Mouse (Mus musculus): ENCODE results near the gene Sowahb. TPM values are rescaled to one million over a fixed set of nuclear protein-coding genes. Genes with fewer than 3 reads are reported as not detected.

Gene Sowahb
- polyA plus RNA-seq, 1 experiment from 2014 or later = not detected

DNA sequence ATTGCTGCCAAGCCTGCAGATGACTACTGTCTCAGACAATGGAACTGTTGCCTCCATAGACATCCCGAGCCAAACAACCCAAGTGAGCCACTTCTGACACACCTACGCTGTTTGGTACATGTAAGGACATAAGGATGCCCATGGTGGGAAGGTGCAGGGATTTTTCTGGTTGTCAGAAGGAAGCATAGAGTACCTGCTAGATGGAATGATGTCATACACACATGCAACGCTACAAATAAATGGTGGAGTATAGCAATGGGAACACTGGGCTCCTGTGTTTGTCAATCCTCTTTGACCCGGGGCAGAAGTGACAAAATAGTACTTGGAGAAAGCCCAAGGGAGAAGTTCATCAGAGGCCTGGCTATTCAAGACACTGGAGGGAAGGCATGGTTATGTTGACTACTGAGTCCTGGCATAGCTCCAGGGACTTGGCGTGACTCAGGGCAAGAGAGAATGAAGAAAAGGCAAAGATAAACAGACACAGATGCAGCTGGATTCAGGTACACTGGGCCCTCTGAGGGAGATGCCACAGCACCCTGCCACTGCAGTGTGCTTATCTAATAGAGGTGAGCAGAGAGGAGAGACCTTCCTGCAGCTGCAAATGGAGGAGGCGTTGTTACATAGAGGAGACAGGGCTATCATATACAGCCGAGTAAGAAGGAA, 33.0 kb upstream of the Sowahb start:
- no peaks in the 10 kb centered on the region for H3K9me3 ChIP-seq (ENCODE audit: control insufficient read depth, low read length)
- no peak overlapping the region for H3K4me3 ChIP-seq (replicated peaks; ENCODE audit: low read length)
- H3K9ac ChIP-seq (replicated peaks; ENCODE audit: low read depth, low read length) = no peak overlapping the region
- no peak overlapping the region for H3K4me2 ChIP-seq (ENCODE audit: low read length)
- ATAC-seq = no peak
- H3K27ac ChIP-seq (ENCODE audit: low read length) = no peak overlapping the region
- H3K36me3 ChIP-seq (ENCODE audit: control insufficient read depth, insufficient read depth) = no peaks in the 10 kb centered on the region
- 84% methylated on average over 7 of the region's 7 CpGs for WGBS
- H3K4me1 ChIP-seq (replicated peaks; ENCODE audit: control insufficient read depth, insufficient read depth, low read length) = no peaks in the 10 kb centered on the region
- no peaks in the 10 kb centered on the region for H3K27me3 ChIP-seq (replicated peaks; ENCODE audit: control insufficient read depth, insufficient read depth, low read length)

DNA sequence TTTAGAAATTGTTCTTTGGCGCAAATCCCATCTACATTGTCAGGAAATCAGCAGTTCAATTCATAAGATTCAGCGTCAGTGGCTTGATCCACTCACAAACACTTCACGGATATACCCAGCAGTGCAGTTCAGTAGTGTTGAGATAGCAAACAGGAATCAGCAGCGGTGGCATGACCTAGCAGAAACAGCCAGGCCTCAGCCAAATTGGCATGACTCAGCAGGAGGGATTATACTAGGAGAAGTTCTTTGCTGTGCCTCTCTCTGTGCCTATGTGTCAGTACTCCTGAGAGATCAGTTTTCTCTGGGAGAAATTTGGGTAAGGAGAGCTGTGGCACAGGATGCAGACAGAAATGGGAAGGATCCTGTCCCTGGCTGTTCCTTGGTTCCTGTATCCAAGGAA, 16.0 kb upstream of the Sowahb start:
- 83% methylated on average over 4 of the region's 4 CpGs for WGBS
- Histone ChIP-seq H3K9me3 (ENCODE audit: control insufficient read depth, low read length) (no peaks in the 10 kb centered on the region), H3K4me1 (replicated peaks; ENCODE audit: control insufficient read depth, insufficient read depth, low read length) (no peaks in the 10 kb centered on the region), H3K4me3 (replicated peaks; ENCODE audit: low read length) (no peak overlapping the region), H3K27ac (ENCODE audit: low read length) (no peak overlapping the region), H3K27me3 (replicated peaks; ENCODE audit: control insufficient read depth, insufficient read depth, low read length) (no peaks in the 10 kb centered on the region), H3K9ac (replicated peaks; ENCODE audit: low read depth, low read length) (no peak overlapping the region), H3K36me3 (ENCODE audit: control insufficient read depth, insufficient read depth) (no peaks in the 10 kb centered on the region), H3K4me2 (ENCODE audit: low read length) (no peak overlapping the region)
- ATAC-seq = no peak

DNA sequence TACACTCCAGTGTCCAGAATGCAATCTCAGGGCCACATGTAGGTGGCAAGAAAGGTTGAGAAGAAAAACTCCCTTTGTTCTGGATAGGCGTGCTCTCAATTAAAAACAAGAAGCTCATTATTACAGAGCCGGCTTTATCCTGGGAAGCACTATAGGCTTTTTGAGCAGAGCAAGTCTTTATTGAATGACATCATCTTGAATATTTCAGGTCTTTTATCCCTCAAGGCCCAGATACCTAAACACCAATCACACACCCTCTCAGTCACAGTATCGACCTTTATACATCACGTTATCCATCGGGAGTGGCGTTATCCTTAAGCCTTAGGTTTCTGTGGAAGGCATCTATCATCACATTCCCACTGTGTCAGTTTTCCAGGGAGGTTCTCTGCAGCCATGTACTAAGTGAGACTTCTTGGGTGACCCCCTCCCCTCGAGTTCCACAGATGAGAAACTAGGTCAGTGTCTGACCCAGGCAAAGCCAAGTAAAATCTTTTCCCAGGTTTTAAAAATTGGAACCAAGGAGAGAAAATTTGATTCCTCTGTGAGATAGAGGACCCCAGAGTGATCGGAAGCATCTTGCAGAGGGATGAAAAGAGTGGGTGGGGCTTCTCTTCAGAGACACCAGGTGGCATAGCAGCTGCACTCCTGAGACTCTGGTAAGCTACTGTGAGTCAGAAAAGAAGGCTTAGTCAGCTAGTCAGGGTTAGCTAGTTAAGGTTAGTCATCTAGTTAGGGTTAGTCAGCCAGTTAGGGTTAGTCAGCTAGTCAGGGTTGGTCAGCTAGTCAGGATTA, 9.0 kb upstream of the Sowahb start:
- Histone ChIP-seq H3K9ac (replicated peaks; ENCODE audit: low read depth, low read length) (0 out of 2 replicates have a peak overlapping the region, but pooled peaks have one; percentile 13), H3K36me3 (ENCODE audit: control insufficient read depth, insufficient read depth) (no peaks in the 10 kb centered on the region), H3K9me3 (ENCODE audit: control insufficient read depth, low read length) (no peaks in the 10 kb centered on the region), H3K27me3 (replicated peaks; ENCODE audit: control insufficient read depth, insufficient read depth, low read length) (no peaks in the 10 kb centered on the region), H3K4me3 (replicated peaks; ENCODE audit: low read length) (no peak overlapping the region), H3K4me2 (ENCODE audit: low read length) (no peak overlapping the region), H3K27ac (ENCODE audit: low read length) (no peak overlapping the region), H3K4me1 (replicated peaks; ENCODE audit: control insufficient read depth, insufficient read depth, low read length) (peaks cover 5% of the 10 kb centered on the region)
- WGBS = 12% methylated on average over 8 of the region's 8 CpGs
- ATAC-seq = no peak; the same call in 1 of the 2 replicates

DNA sequence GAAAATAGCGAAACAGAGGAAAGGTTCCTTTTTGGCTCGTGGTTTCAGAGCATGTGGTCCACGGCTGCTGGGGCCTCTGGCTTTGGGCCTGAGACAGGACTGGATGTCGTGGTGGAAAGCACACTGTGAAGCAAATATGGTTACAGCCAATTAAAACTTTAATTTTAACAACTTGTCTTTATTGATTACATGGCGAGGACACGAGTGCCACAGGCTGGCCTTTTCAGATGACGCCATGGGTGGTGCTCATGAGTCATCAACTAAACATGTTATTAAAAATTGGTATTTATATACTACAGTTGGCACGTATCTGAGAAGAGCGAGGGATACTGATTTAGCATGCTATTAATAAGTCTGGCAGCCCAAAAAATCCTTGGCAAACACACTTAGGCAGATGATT, 7.1 kb upstream of the Sowahb start:
- H3K4me2 ChIP-seq (ENCODE audit: low read length) = no peak overlapping the region
- no peak overlapping the region for H3K4me3 ChIP-seq (replicated peaks; ENCODE audit: low read length)
- H3K9me3 ChIP-seq (ENCODE audit: control insufficient read depth, low read length) = no peaks in the 10 kb centered on the region
- WGBS = 58% methylated on average over 9 of the region's 9 CpGs
- H3K27ac ChIP-seq (ENCODE audit: low read length) = no peak overlapping the region
- no peak overlapping the region for H3K9ac ChIP-seq (replicated peaks; ENCODE audit: low read depth, low read length)
- H3K4me1 ChIP-seq (replicated peaks; ENCODE audit: control insufficient read depth, insufficient read depth, low read length) = peaks cover 5% of the 10 kb centered on the region
- ATAC-seq = 0 out of 2 replicates have a peak, but pooled peaks have one; percentile 45
- H3K36me3 ChIP-seq (ENCODE audit: control insufficient read depth, insufficient read depth) = no peaks in the 10 kb centered on the region
- H3K27me3 ChIP-seq (replicated peaks; ENCODE audit: control insufficient read depth, insufficient read depth, low read length) = peaks cover 4% of the 10 kb centered on the region; the same call in 1 of the 2 replicates

DNA sequence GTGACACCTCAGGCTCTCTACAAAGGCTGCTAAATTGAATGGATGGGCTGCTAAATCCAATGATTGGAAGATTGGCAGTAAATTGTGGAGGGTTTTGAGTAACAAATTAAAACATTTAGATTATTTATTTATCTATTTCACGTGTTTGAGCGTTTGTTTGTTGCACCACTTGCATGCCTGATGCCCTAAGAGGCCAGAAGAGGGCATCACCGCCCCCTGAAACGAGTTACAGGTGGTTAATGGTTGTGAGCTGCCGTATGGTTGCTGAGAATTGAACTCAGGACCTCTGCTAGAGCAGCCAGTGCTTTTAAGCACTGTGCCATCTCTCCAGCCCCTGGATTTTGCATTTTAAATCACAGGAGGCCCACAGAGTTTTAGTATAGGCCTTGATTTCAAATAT, 6.2 kb upstream of the Sowahb start:
- H3K4me3 ChIP-seq (replicated peaks; ENCODE audit: low read length) = no peak overlapping the region
- H3K27ac ChIP-seq (ENCODE audit: low read length) = no peak overlapping the region
- H3K36me3 ChIP-seq (ENCODE audit: control insufficient read depth, insufficient read depth) = no peaks in the 10 kb centered on the region
- H3K9me3 ChIP-seq (ENCODE audit: control insufficient read depth, low read length) = no peaks in the 10 kb centered on the region
- peaks cover 5% of the 10 kb centered on the region for H3K4me1 ChIP-seq (replicated peaks; ENCODE audit: control insufficient read depth, insufficient read depth, low read length)
- no peak overlapping the region for H3K4me2 ChIP-seq (ENCODE audit: low read length)
- H3K27me3 ChIP-seq (replicated peaks; ENCODE audit: control insufficient read depth, insufficient read depth, low read length) = peaks cover 10% of the 10 kb centered on the region
- H3K9ac ChIP-seq (replicated peaks; ENCODE audit: low read depth, low read length) = no peak overlapping the region
- WGBS = 47% methylated on average over 5 of the region's 5 CpGs
- no peak for ATAC-seq

DNA sequence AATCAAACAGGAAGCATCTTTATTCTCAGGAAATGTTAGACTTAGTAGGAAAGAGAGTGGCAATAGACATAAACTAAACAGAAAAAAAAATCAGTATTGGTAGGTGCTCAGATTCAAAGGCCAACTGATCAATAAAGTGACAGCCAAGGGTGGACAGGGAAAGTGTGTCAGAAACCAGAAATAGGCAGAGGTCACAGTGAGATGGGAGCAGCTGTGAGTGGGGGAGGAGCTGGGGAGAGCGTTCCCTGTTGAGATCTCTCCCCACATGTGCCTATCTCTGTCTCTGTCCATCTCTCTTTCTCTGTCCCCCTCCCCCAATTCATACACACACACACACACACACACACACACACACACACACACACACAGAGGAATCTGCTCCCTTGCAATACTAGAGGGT, 5.1 kb upstream of the Sowahb start:
- H3K4me1 ChIP-seq (replicated peaks; ENCODE audit: control insufficient read depth, insufficient read depth, low read length) = peaks cover 13% of the 10 kb centered on the region
- no peak overlapping the region for H3K9ac ChIP-seq (replicated peaks; ENCODE audit: low read depth, low read length)
- peaks cover 17% of the 10 kb centered on the region for H3K27me3 ChIP-seq (replicated peaks; ENCODE audit: control insufficient read depth, insufficient read depth, low read length)
- H3K4me2 ChIP-seq (ENCODE audit: low read length) = no peak overlapping the region
- no peak overlapping the region for H3K27ac ChIP-seq (ENCODE audit: low read length)
- 67% methylated on average over 1 of the region's 1 CpGs for WGBS
- no peak overlapping the region for H3K4me3 ChIP-seq (replicated peaks; ENCODE audit: low read length)
- no peaks in the 10 kb centered on the region for H3K36me3 ChIP-seq (ENCODE audit: control insufficient read depth, insufficient read depth)
- no peaks in the 10 kb centered on the region for H3K9me3 ChIP-seq (ENCODE audit: control insufficient read depth, low read length)
- no peak for ATAC-seq

DNA sequence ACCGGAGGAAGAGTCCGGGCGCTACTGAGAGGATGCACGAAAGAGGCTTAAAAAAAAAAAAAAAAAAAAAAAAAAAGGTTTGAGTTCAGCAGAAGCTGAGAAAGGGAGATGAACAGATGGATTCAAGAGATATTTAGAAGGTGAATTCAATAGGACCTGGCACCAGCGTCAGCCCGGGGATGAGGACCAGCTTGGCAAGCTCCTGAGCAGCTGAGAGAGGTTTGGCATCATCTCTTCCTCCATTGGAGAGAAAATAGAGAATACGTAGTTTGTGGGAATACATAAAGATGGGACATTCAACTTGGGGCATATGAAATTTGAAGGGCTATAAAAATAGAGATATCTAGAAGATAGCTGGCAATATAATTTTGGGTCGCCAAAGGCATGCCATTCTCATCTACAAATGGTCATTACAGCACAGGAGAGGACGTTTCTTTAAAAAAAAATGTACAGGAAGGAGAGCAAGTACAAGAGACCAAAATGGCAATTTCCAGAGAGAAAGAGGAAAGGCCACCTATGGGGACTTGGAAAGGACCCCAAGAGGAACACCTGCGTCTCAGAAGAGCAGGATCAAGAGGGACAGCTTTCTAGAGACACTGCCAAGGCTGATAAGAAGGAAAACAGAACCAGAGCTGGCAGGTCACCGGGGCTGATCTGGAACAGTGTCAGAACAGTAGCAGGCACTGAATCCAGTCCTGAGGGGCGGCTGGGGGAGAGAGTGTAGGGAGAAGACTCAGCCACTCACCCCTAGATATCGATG, 3.8 kb upstream of the Sowahb start:
- Histone ChIP-seq H3K9me3 (ENCODE audit: control insufficient read depth, low read length) (no peaks in the 10 kb centered on the region), H3K27me3 (replicated peaks; ENCODE audit: control insufficient read depth, insufficient read depth, low read length) (peaks cover 28% of the 10 kb centered on the region), H3K4me3 (replicated peaks; ENCODE audit: low read length) (no peak overlapping the region), H3K36me3 (ENCODE audit: control insufficient read depth, insufficient read depth) (no peaks in the 10 kb centered on the region), H3K4me1 (replicated peaks; ENCODE audit: control insufficient read depth, insufficient read depth, low read length) (peaks cover 19% of the 10 kb centered on the region), H3K27ac (ENCODE audit: low read length) (no peak overlapping the region), H3K4me2 (ENCODE audit: low read length) (no peak overlapping the region), H3K9ac (replicated peaks; ENCODE audit: low read depth, low read length) (no peak overlapping the region)
- no peak for ATAC-seq
- 57% methylated on average over 13 of the region's 13 CpGs for WGBS

DNA sequence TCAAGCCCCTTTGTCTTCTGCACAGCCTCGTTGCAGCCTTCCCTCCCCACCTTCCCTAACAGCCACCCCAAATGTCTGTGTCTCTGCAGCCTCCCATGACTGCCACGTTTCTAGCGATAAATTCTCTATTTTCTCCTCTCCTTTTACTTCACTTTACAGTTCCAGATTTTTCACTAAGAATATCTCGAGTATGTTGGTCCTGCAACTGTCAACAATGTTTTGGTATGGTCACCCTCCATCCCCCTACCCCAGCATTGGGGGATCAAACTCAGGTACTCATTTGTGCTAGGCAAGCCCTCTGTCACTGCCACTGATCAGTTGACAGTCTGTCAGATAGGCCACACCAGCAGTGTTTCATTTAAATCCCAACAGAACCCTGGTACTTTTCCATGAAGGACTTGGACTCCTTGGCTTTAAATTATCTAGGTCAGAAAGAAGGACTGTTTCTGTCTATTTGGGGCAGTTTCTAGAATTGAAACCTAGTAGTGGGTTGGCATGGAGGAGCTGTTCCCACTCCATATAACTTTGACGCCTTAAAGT, 1.6 kb upstream of the Sowahb start:
- H3K4me1 ChIP-seq (replicated peaks; ENCODE audit: control insufficient read depth, insufficient read depth, low read length) = peaks cover 19% of the 10 kb centered on the region
- ATAC-seq = no peak
- H3K9ac ChIP-seq (replicated peaks; ENCODE audit: low read depth, low read length) = no peak overlapping the region
- no peak overlapping the region for H3K4me3 ChIP-seq (replicated peaks; ENCODE audit: low read length)
- H3K4me2 ChIP-seq (ENCODE audit: low read length) = no peak overlapping the region
- H3K9me3 ChIP-seq (ENCODE audit: control insufficient read depth, low read length) = no peaks in the 10 kb centered on the region
- WGBS = 28% methylated on average over 5 of the region's 5 CpGs
- H3K36me3 ChIP-seq (ENCODE audit: control insufficient read depth, insufficient read depth) = no peaks in the 10 kb centered on the region
- peaks cover 39% of the 10 kb centered on the region for H3K27me3 ChIP-seq (replicated peaks; ENCODE audit: control insufficient read depth, insufficient read depth, low read length)
- H3K27ac ChIP-seq (ENCODE audit: low read length) = no peak overlapping the region

DNA sequence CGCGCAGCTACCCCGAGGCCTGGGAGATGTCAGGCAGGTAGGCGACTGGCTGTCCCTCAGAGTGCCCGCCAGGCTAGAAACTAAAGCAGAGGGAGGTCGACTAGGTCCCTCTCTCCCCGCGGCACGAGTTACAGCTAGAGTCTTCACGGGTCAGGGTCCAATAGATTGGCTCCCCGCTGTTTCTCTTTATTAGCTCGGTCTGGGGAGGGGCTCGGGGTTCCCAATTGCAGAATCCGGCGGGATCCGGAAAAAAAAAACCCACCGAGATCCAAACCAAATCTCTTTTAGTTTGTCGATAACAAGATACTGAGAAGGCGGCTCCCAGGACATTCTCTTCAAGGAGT, 521 bp upstream of the Sowahb start:
- Histone ChIP-seq H3K4me3 (replicated peaks; ENCODE audit: low read length) (peak overlapping the region; percentile 52), H3K9me3 (ENCODE audit: control insufficient read depth, low read length) (no peaks in the 10 kb centered on the region), H3K36me3 (ENCODE audit: control insufficient read depth, insufficient read depth) (no peaks in the 10 kb centered on the region), H3K27ac (ENCODE audit: low read length) (no peak overlapping the region), H3K9ac (replicated peaks; ENCODE audit: low read depth, low read length) (peak overlapping the region; percentile 57), H3K4me1 (replicated peaks; ENCODE audit: control insufficient read depth, insufficient read depth, low read length) (peaks cover 19% of the 10 kb centered on the region), H3K27me3 (replicated peaks; ENCODE audit: control insufficient read depth, insufficient read depth, low read length) (peaks cover 39% of the 10 kb centered on the region), H3K4me2 (ENCODE audit: low read length) (peak overlapping the region; percentile 90)
- WGBS = under 1% methylated on average over 19 of the region's 19 CpGs
- no peak; the same call in 1 of the 2 replicates for ATAC-seq

Data from forebrain, embryonic 16.5 days (tissue).